Mouse (Mus musculus) neural tube, embryonic 12.5 days (tissue): Measurements from ENCODE around the gene Dgat2. TPM values are rescaled to one million over a fixed set of nuclear protein-coding genes. Genes with fewer than 3 reads are reported as not detected.

Experiments
- ATAC-seq: fragments of 200-750 bp; cut with Nextera tagmentation; 2 replicates; pipeline ENCODE4 v1.8.0; 2017; ENCODE audit warnings: low read depth, mild to moderate bottlenecking, moderate TSS enrichment, moderate library complexity; ENCODE audit not compliant: low FRiP score
- H3K27ac ChIP-seq: fragments of 300-500 bp; sonication (generic); 2 replicates; pipeline ENCODE4 v1.5.1; 2016
- H3K27me3 ChIP-seq: fragments of 300-500 bp; sonication (generic); replicated peaks from 2 replicates; pipeline ENCODE4 v1.6.1; 2016; ENCODE audit warnings: mild to moderate bottlenecking
- H3K36me3 ChIP-seq: fragments of 300-500 bp; sonication (generic); 2 replicates; pipeline ENCODE4 v1.6.1; 2016; ENCODE audit warnings: mild to moderate bottlenecking
- H3K4me1 ChIP-seq: fragments of 300-500 bp; sonication (generic); 2 replicates; pipeline ENCODE4 v1.6.1; 2016
- H3K4me2 ChIP-seq: fragments of 300-500 bp; sonication (generic); replicated peaks from 2 replicates; pipeline ENCODE4 v1.6.1; 2016; ENCODE audit warnings: mild to moderate bottlenecking
- H3K4me3 ChIP-seq: fragments of 300-500 bp; sonication (generic); 2 replicates; pipeline ENCODE4 v1.5.1; 2016
- H3K9ac ChIP-seq: fragments of 300-500 bp; sonication (generic); 2 replicates; pipeline ENCODE4 v1.6.1; 2016; ENCODE audit warnings: mild to moderate bottlenecking
- H3K9me3 ChIP-seq: fragments of 300-500 bp; sonication (generic); 2 replicates; pipeline ENCODE4 v1.6.1; 2016; ENCODE audit warnings: mild to moderate bottlenecking
- WGBS: fragments of 180-500 bp; shearing (Covaris S2); methylation state at CpG from one replicate; pipeline ENCODE4 v1.1.7; 2016; 5-methylcytosine and 5-hydroxymethylcytosine counted together
- polyA plus RNA-seq: library from polyadenylated mRNA; unstranded; fragments of >200 nt; fragmentation: Nextera tagmentation; extraction: Ambion mirVana; gene quantifications from 2 replicates; pipeline ENCODE4 v1.2.1, GENCODE M21; 2016

Dgat2 gene
- polyA plus RNA-seq, 1 experiment from 2014 or later: 11.4 TPM

DNA sequence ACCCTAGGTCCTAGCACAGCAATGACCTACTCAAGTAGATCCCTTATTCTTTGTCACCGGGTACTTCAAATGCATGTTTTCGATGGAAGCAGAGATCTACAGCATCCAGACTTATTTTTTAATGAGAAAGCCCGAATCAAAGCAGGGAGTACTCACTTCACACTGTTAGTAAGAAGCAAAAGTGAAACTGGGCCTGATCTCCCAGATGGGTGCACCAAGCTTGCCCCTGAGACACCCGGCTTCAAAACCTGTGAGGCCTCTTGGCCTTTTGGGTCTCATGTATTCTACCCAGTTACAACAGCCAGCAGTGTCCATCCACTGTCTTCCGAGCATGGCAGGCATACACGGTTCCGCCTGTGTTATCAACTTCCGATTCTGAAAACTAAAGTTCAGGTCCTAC lies 53.6 kb downstream of the Dgat2 start:
- WGBS: 95% methylated on average over 8 of the region's 8 CpGs
- ATAC-seq: no peak

DNA sequence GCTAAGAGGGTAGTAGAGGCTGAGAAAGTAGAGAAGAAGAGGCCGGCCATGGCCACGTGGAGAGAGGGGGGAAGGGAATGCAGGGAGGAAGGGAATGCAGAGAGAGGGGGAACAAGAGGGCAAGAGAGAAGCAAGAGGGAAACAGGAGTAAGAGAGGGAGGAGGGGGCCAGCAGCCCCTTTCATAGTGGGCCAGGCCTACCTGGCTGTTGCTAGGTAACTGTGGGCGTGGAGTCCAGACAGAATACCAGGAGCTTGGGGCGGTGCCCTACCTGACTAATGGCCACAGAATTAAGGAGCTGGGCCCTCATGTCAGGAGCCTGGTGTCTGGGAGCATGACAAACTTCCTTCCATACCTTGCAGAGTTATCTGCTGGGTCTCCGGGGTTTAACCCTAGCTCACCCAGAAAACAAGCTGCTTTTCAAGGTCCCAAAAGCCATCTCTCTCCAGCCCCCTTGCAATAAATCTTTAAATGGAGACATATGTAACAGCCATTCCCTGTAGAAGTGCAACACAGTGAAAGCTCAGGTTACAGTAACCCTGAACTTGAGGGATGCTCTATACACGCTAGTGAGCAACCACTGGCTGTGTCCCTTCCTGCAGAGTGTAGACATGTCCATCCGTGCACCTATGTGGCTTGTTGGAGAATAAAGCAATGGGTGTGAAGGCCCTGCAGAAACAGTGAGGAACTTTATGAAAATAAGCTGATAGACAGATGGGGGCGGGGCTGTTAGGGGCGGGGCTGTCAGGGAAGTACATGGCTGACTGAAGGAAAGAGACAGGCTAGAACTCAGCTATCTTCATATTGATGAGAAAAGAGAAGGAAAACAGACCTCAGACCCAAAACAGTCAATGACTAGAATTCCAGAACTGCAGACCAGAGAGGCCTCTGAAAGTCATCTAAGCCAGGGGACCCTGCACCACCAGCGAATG lies 54.2 kb downstream of the Dgat2 start:
- 46% methylated on average over 10 of the region's 10 CpGs for WGBS
- no peak overlapping the region for H3K9ac ChIP-seq

More for the DNA sequence above, 53.6 kb downstream of the Dgat2 start:
- Histone ChIP-seq H3K9me3 (no peaks in the 10 kb centered on the region), H3K27me3 (no peaks in the 10 kb centered on the region), H3K4me1 (peaks cover 10% of the 10 kb centered on the region), H3K9ac (no peak overlapping the region), H3K4me2 (no peak overlapping the region), H3K4me3 (no peak overlapping the region), H3K27ac (no peak overlapping the region), H3K36me3 (no peaks in the 10 kb centered on the region)

DNA sequence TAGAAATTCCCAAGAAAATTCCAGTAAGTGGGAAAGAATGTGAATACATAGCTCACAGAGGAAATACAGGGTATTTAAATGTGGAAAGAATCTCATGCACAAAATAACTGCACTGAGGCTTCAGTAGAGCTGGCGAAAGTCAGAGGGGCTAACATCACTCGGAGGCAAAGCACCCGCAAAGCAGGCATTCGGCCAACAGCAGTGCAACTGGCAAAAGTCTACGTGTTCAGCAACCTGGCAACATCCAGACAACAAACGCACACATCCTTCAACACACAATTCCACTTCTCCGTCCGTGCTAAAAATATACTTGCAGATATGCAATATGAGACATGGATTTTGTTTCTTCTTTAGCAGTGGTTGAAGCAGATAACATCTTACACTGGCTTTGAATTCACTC lies 56.5 kb downstream of the Dgat2 start:
- Histone ChIP-seq H3K36me3 (no peaks in the 10 kb centered on the region), H3K27ac (no peak overlapping the region), H3K9me3 (no peaks in the 10 kb centered on the region), H3K9ac (no peak overlapping the region), H3K4me2 (no peak overlapping the region), H3K27me3 (no peaks in the 10 kb centered on the region), H3K4me3 (no peak overlapping the region), H3K4me1 (peaks cover 10% of the 10 kb centered on the region)
- no peak for ATAC-seq
- WGBS: 95% methylated on average over 8 of the region's 8 CpGs

More for the DNA sequence above, 54.2 kb downstream of the Dgat2 start:
- H3K27me3 ChIP-seq: no peaks in the 10 kb centered on the region
- H3K4me3 ChIP-seq: no peak overlapping the region
- peaks cover 10% of the 10 kb centered on the region for H3K4me1 ChIP-seq
- no peak for ATAC-seq
- H3K27ac ChIP-seq: no peak overlapping the region
- no peak overlapping the region for H3K4me2 ChIP-seq
- no peaks in the 10 kb centered on the region for H3K9me3 ChIP-seq
- no peaks in the 10 kb centered on the region for H3K36me3 ChIP-seq

DNA sequence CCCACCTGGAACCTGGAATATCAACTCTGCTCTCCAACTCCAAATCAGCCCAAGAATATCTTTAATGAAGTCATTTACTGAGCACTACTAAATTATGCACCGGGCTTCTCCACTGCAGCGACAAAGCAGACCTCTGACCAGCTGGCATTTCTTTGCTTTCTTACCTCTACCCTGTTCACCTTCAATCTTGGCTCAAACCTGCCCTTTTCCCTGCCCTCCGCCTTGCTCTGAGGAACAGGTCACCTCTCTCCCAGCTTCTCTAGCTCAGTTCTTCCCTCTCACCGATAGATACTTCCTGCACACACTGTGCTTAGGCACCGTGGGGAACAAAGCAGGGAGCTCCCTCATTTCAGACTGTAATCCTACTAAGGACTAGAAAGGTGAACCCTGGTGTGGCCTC lies 59.9 kb downstream of the Dgat2 start:
- Histone ChIP-seq H3K9ac (no peak overlapping the region), H3K4me3 (no peak overlapping the region), H3K36me3 (no peaks in the 10 kb centered on the region), H3K4me2 (no peak overlapping the region), H3K4me1 (peaks cover 4% of the 10 kb centered on the region), H3K9me3 (no peaks in the 10 kb centered on the region), H3K27me3 (no peaks in the 10 kb centered on the region), H3K27ac (no peak overlapping the region)
- 80% methylated on average over 5 of the region's 5 CpGs for WGBS
- no peak for ATAC-seq

DNA sequence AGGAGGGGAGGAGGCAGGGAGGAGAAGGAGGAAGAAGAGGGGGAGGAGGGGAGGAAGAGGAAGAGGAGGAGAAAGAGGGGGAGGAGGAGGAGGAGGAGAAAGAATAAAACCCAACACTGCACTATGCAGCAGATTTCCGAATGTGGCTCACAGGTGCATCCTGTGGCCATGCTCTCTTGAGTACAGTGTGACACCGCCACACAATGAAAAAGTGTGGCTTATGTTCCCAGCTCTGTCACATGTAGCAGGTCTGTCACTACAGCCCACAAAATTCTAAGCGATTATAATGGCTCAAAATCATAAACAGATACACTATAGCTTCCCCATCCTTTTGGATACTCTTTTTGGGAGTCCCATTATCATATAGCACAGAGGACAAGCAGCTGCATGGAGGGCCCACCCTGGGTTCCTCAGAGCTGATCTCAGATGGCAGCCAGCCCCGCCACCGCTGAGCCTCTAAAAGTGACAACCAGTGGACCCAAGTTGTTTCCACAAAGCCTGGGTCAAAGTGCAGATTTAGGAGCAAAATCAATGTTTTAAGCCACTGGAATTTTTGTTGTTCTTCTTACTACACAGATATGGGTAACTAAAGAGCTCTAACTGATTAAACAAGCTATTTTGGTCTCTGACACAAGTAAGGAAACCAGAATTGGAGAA lies 61.5 kb downstream of the Dgat2 start:
- H3K4me3 ChIP-seq: no peak overlapping the region
- H3K27me3 ChIP-seq: no peaks in the 10 kb centered on the region
- ATAC-seq: no peak
- H3K4me1 ChIP-seq: no peaks in the 10 kb centered on the region
- H3K36me3 ChIP-seq: no peaks in the 10 kb centered on the region
- no peak overlapping the region for H3K9ac ChIP-seq
- H3K27ac ChIP-seq: no peak overlapping the region
- no peak overlapping the region for H3K4me2 ChIP-seq
- WGBS: 93% methylated on average over 5 of the region's 5 CpGs
- H3K9me3 ChIP-seq: no peaks in the 10 kb centered on the region

DNA sequence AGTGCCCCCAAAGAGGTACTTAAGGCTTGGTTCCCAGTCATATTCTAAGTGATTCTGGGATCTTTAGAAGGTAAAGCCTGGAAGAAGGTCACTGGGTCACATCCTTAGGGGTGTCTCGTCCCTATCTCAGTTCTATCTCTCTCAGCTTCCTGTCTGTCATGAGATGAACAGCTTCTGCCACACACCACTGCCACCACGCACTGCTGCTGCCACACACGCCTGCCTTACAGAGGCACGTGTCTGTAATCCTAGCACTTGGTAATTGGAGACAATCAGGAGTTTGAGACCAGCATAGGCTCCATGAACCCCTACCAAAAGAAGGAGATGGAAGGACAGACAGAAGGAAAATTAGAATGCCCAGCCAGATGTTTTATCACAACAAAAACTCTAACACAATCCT lies 62.4 kb downstream of the Dgat2 start:
- Histone ChIP-seq H3K36me3 (no peaks in the 10 kb centered on the region), H3K27me3 (no peaks in the 10 kb centered on the region), H3K4me1 (no peaks in the 10 kb centered on the region), H3K4me3 (no peak overlapping the region), H3K4me2 (no peak overlapping the region), H3K27ac (no peak overlapping the region), H3K9me3 (no peaks in the 10 kb centered on the region), H3K9ac (no peak overlapping the region)
- no peak for ATAC-seq
- 84% methylated on average over 4 of the region's 4 CpGs for WGBS

DNA sequence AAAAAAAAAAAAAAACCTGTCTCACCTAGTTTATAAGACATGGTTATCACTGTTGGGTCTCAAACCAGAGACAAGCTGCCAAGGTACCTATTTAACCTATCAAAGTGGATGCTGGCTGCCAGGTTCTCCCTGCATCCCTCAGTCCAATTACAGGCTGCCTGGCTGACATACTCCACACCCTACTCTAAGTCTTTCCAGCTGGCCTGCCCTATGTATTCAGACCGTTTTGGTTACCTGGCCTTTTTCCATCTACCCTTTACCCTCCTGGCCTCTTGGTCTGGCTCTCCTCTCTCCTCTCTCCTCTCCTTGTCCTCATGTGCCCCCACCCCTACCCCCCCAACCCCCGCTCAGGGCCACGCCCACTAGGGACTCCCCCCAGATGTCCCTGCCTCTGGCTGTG lies 65.7 kb downstream of the Dgat2 start:
- Histone ChIP-seq H3K4me1 (no peaks in the 10 kb centered on the region), H3K27ac (no peak overlapping the region), H3K27me3 (no peaks in the 10 kb centered on the region), H3K9ac (no peak overlapping the region), H3K9me3 (no peaks in the 10 kb centered on the region), H3K36me3 (no peaks in the 10 kb centered on the region), H3K4me3 (no peak overlapping the region), H3K4me2 (no peak overlapping the region)
- 81% methylated on average over 3 of the region's 3 CpGs for WGBS
- no peak for ATAC-seq

DNA sequence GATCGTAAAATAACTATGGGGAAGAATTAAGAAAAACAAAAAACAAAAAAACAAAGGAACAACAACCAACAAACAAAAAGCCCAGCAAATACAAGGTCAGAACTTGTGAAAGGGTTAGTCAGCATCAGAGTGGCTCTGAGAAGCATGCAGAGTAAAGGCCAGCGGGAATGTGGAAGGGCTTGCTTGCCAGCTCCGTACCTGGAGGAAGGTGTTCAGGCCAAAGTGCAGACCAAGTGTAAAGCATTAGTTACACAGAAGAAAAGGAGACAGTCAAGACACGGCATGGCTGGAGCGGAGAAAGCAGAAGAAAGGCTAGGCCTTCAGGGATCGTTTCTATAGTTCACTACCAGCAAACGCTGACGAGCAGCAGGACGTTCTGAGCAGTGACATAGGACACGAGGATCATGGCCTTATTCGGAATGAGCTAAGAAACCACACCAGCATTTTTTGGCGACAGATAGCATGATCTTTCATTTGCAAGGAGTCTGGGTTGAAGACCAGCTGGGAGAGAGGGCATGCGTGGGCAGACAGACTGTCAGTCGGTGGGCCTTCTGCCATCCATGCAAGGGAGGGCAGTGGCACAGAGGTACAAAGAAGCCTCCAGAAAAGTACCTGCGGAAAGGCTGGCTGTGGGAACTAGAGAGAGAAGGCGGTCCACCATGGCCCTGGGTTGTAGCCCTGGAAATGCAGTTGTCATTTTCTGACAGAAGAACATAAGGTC lies 68.4 kb downstream of the Dgat2 start:
- H3K9ac ChIP-seq: no peak overlapping the region
- no peaks in the 10 kb centered on the region for H3K27me3 ChIP-seq
- no peaks in the 10 kb centered on the region for H3K9me3 ChIP-seq
- H3K4me3 ChIP-seq: no peak overlapping the region
- 89% methylated on average over 16 of the region's 16 CpGs for WGBS
- H3K4me2 ChIP-seq: no peak overlapping the region
- ATAC-seq: no peak
- no peak overlapping the region for H3K27ac ChIP-seq
- H3K36me3 ChIP-seq: no peaks in the 10 kb centered on the region
- no peaks in the 10 kb centered on the region for H3K4me1 ChIP-seq

DNA sequence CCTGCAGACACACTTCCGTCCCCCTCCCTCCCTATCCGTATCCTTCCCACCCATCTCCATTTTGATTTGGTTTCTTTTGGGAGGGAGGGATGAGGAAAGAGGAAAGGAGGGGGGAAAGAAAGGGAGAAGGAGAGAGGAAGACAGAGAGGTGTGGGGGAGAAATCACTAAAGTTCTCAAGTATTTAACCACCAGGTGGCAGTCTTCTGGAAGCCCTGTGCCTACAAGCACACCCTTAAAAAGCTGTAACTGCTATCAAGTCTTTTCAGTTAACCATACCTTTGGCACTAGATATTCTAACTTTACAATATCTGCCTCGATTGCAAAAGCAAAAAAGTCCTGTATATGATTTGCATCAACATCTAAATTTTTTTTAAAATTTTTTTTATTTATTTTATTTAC lies 75.0 kb downstream of the Dgat2 start:
- WGBS: 52% methylated on average over 3 of the region's 3 CpGs
- no peak overlapping the region for H3K27ac ChIP-seq
- no peaks in the 10 kb centered on the region for H3K9me3 ChIP-seq
- H3K36me3 ChIP-seq: no peaks in the 10 kb centered on the region
- no peak overlapping the region for H3K4me2 ChIP-seq
- no peaks in the 10 kb centered on the region for H3K27me3 ChIP-seq
- ATAC-seq: no peak
- peaks cover 10% of the 10 kb centered on the region for H3K4me1 ChIP-seq
- H3K4me3 ChIP-seq: no peak overlapping the region
- no peak overlapping the region for H3K9ac ChIP-seq

DNA sequence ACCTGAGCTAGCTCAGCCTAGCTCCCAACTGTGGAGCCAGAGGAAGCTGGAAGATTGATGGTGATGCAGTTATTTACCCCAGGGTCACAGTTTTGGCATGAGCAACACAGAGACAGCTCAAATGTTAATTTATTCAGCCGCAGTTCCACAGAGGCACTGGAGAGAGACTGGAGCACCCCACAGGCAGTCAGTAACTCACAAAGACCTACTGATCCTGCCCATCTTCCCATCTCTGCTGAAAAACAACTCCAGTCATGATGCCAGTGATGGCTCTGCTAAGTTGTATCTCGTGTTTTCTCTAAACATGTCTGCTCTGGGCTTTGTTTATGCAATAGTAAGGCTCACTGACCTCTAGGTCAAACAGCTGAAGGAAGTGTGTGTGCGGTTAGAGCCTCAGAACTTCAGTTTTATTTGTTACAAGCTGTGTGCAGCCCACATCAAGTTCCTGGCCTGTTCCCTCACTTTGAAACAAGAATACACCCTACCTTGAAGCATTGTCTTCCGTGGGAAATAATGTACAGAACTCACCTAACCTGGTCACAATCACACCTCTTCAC lies 75.7 kb downstream of the Dgat2 start:
- H3K36me3 ChIP-seq: no peaks in the 10 kb centered on the region
- 53% methylated on average over 4 of the region's 4 CpGs for WGBS
- no peaks in the 10 kb centered on the region for H3K27me3 ChIP-seq
- no peak overlapping the region for H3K4me2 ChIP-seq
- ATAC-seq: no peak
- peaks cover 17% of the 10 kb centered on the region for H3K4me1 ChIP-seq
- H3K9ac ChIP-seq: no peak overlapping the region
- no peaks in the 10 kb centered on the region for H3K9me3 ChIP-seq
- H3K27ac ChIP-seq: no peak overlapping the region
- H3K4me3 ChIP-seq: no peak overlapping the region
